Mouse (Mus musculus): ENCODE measurements around the gene Mdga1. TPM values are rescaled to one million over a fixed set of nuclear protein-coding genes. Genes with fewer than 3 reads are reported as not detected.

The Mdga1 gene
- polyA plus RNA-seq, 1 experiment from 2014 or later, result 1.7 TPM

Other genes with a start within 250 kb of the Mdga1 start
- gene Zfand3, start 34.6 kb upstream of the Mdga1 start, polyA plus RNA-seq (2014; fragmentation: Nextera tagmentation; extraction: Ambion mirVana), result 40.9 and 42.6 TPM in 2 replicates

Data from intestine, embryonic 14.5 days (tissue).